Mouse (Mus musculus) cerebellum, adult 11-12 months (tissue): Measurements from ENCODE around the gene Adgrg2.
A peak's percentile ranks its signal among the peaks of the same experiment; 100 is the strongest.

Source experiments
- DNase-seq: peaks from one replicate; pipeline ENCODE4 v3.0.0; 2022

Adgrg2 gene

GRCm38 (mm10) chrX:160502048-160503041, 111.9 kb downstream of the Adgrg2 start, which contains the start of gene Phka2:
Gene Phka2 (plus strand): TSS chrX:160502166.
- DNase-seq, result peak; percentile 84

GRCm38 (mm10) chrX:160509046-160509445, 118.6 kb downstream of the Adgrg2 start:
- no peak for DNase-seq

- DNase-seq, result no peak
Measured at GRCm38 (mm10) chrX:160510197-160510596, 119.7 kb downstream of the Adgrg2 start.

GRCm38 (mm10) chrX:160516027-160516426, 125.5 kb downstream of the Adgrg2 start:
- DNase-seq, result no peak

GRCm38 (mm10) chrX:160542772-160543171, 152.3 kb downstream of the Adgrg2 start:
- no peak for DNase-seq
